Mouse (Mus musculus) frontal cortex, postnatal 14 days (tissue): Measurements from ENCODE around the gene Ky.

Experiments
- DNase-seq, 2 experiments: peaks; one replicate each; pipeline ENCODE4 v3.0.0; 2022; ENCODE audit warnings: low spot score in 2 of 2

Gene Ky

GRCm38 (mm10) chr9:102505700-102506585 is at the start of gene Ky:
Ky (plus strand) TSS chr9:102505750.
- no peak for DNase-seq

GRCm38 (mm10) chr9:102462251-102462650 is 43.3 kb upstream of the Ky start:
- DNase-seq = no peak

GRCm38 (mm10) chr9:102465044-102465443 is 40.5 kb upstream of the Ky start:
- DNase-seq = no peak

- DNase-seq = no peak
Observed at GRCm38 (mm10) chr9:102465726-102466125, 39.8 kb upstream of the Ky start.

- DNase-seq = no peak
Observed at GRCm38 (mm10) chr9:102470076-102470819, 35.3 kb upstream of the Ky start.

- DNase-seq = peak in 1 of 2 experiments; percentile 47
Observed at GRCm38 (mm10) chr9:102477767-102478450, 27.6 kb upstream of the Ky start.

GRCm38 (mm10) chr9:102478451-102478835 is 27.1 kb upstream of the Ky start:
- DNase-seq = no peak

GRCm38 (mm10) chr9:102479022-102479421 is 26.5 kb upstream of the Ky start:
- DNase-seq = no peak

GRCm38 (mm10) chr9:102492031-102492795 is 13.3 kb upstream of the Ky start:
- no peak for DNase-seq

GRCm38 (mm10) chr9:102493044-102493443 is 12.5 kb upstream of the Ky start:
- no peak for DNase-seq

- no peak for DNase-seq
Observed at GRCm38 (mm10) chr9:102493916-102494315, 11.6 kb upstream of the Ky start.

GRCm38 (mm10) chr9:102494454-102494853 is 11.1 kb upstream of the Ky start:
- DNase-seq = no peak

- DNase-seq = no peak
Observed at GRCm38 (mm10) chr9:102495266-102495665, 10.3 kb upstream of the Ky start.

GRCm38 (mm10) chr9:102496481-102497041 is 9.0 kb upstream of the Ky start:
- peak in 1 of 2 experiments; percentile 33 for DNase-seq

GRCm38 (mm10) chr9:102497089-102497690 is 8.4 kb upstream of the Ky start:
- DNase-seq = no peak

- DNase-seq = no peak
Observed at GRCm38 (mm10) chr9:102497833-102498430, 7.6 kb upstream of the Ky start.

- DNase-seq = no peak
Observed at GRCm38 (mm10) chr9:102498701-102499100, 6.8 kb upstream of the Ky start.

GRCm38 (mm10) chr9:102499266-102499665 is 6.3 kb upstream of the Ky start:
- peak in 1 of 2 experiments; percentile 56 for DNase-seq

- DNase-seq = no peak
Observed at GRCm38 (mm10) chr9:102499746-102500145, 5.8 kb upstream of the Ky start.

GRCm38 (mm10) chr9:102501113-102501512 is 4.4 kb upstream of the Ky start:
- no peak for DNase-seq
